Mouse (Mus musculus): ENCODE data around the gene Tmigd1. TPM values are rescaled to one million over a fixed set of nuclear protein-coding genes. Genes with fewer than 3 reads are reported as not detected.

The Tmigd1 gene
- total RNA-seq, 2 experiments from 2014 or later: not detected

Other genes with a start within 250 kb of the Tmigd1 start
- gene Bhlha9, start 229.7 kb upstream of the Tmigd1 start, total RNA-seq (2021): 1 to 10 TPM; 5.4 TPM
- gene Trarg1, start 222.4 kb upstream of the Tmigd1 start, total RNA-seq (2021): under 1 TPM; 0.38 to 0.42 TPM
- gene Gosr1, start 138.6 kb upstream of the Tmigd1 start, total RNA-seq (2021): 10 to 100 TPM; 50.1 to 58.1 TPM
- gene Cpd, start 55.1 kb upstream of the Tmigd1 start, total RNA-seq (2021): 10 to 100 TPM; 57.7 to 62.8 TPM
- 10 to 100 TPM; 58.4 to 58.7 TPM for gene Blmh, start 22.6 kb downstream of the Tmigd1 start, total RNA-seq (2021)
- gene Slc6a4, start 96.4 kb downstream of the Tmigd1 start, total RNA-seq (2021): under 1 TPM in 1 of 2 experiments, not detected in 1; 0.15 TPM
- gene Nsrp1, start 176.3 kb downstream of the Tmigd1 start, total RNA-seq (2021): 10 to 100 TPM; 18.1 to 20.9 TPM